Mouse (Mus musculus) retina, postnatal 1 day (tissue): ENCODE results near the gene Eps8l3.

Experiments used
- DNase-seq: peaks from one replicate; pipeline ENCODE4 v3.0.0-alpha.2; 2012

The Eps8l3 gene

DNA sequence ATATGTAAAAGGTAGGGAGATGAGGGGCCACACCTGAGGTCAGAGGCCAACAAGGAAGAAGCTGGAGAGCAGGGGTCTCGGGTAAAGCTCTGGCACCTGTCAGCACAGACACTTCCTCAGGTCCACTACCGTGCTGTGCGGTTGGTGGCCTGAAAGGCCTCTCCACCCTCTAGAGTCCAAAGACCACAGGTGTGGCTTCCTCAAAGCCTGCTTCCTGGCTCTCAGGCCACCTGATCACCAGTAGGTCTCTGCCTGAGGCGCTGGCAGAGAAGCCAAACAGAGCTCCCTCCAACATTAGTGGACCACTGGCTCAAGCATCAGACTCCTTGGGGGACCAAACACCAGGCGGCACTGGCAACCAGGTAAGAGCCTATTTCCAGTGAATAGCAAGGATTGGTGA is at the start of gene Eps8l3:
TSS of gene Eps8l3 (plus strand) at position 225 of the 400 bp plus-strand sequence.
- no peak for DNase-seq

DNA sequence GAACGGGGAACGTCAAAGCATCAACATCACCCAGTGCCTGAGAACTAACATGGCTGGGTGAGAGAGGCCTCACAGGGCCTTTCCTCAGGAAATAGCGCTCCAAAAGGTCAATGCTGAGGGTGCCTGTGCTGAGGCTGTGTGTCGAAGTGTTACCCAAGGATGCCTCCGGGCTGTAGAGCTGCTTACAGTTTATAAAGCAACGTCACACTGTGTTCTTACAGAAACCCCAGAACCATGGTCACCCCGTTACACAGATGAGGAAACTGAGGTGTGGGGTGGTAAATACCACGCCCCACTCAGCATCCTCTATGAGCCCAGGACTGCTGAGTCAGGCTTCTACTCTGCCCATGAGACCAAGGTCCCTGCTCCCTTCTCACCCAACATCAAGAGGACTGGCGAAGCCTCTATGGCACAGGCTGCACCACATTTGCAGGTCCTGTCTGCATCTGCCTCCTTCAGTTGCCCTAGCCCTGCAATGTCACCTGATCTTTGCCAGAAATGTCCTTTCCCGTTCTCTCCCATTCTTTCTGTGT is 49.1 kb upstream of the Eps8l3 start:
- DNase-seq: no peak

DNA sequence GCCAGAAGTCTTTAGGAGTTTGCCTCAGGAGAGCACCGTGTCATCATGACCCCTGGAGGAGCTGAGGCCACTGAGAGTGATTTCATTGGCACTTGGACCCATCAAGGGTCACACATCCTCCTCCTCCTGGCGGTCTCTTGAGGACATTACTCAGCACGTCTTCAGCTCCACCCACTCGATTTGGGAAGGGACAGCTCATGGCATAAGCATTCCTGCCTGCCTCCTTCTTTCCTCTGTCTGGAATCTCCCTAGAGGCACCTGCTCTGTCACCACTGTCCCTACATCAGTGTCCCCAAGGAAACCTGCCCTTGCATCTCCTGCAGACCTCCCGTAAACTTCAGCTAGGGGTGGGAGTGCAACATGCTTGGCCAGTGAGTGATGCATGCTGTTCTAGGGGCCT is 48.5 kb upstream of the Eps8l3 start:
- DNase-seq: no peak

DNA sequence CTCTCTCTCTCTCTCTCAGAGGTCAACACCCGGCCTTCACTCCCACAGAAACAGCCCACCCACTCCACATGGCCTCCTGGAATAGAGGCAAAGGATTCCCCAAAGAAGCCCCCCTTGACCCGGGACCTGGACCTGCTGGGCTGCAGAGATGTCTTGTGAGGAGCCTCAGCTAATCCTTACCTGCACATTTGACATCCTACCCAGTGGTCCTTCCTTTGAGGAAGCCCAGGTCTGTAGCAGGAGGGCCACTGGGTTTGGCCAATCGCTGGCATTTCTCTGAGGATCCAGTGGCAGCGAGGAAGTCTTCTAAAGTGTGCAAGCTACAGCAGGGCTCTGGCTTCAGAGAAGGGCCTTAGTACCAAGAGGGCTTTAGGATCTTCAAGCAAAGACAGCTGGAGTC is 48.0 kb upstream of the Eps8l3 start:
- DNase-seq: no peak

DNA sequence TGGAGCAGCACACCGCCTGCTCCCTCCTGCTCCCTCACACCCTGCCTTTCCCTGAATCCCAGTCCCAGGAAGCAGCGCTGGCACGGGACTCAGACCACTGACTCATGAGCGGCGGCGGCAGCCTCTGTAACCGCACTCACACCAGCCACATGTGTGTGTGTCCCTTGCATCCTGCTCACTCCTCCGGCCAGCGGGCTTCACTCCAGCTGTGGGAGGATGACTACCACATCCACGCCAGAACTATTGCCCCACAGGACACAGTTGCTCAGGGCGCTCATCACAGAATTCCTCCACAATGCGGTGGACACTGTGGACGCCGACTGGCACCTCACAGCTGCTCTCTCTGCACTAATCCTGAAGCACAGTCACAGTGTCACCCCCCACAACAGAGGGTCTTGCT is 47.4 kb upstream of the Eps8l3 start:
- no peak for DNase-seq

DNA sequence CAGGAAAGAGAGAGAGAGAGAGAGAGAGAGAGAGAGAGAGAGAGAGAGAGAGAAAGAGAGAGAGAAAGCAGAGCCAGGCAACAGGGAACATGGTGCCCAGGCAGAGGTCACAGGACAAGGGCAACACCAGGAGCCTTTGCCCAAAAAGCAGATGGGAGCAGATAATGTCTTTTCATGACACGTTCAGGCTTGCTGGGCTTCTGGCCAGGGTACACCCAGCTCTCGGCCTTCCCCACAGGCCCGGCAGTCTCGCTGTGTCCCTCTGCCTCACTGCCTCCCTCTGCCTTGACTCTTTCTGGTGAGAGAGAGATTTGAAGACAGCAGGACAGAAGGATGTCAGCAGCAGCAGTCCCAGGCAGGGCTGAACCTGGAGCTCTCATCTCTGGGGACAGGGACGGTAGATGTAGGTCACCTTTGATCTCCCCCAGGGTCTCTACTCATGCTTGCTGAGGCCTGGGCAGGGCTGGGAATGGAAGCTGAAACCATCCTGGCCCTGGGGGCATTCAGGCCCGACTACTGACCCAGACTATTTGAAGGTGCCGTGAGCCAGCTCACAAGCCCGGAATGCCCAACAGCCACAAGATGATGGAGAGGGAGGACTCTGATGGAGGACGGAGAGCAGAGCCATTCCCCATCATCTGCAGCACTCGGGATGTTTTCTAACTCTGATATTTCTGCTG is 45.0 kb upstream of the Eps8l3 start:
- DNase-seq: peak; percentile 64

DNA sequence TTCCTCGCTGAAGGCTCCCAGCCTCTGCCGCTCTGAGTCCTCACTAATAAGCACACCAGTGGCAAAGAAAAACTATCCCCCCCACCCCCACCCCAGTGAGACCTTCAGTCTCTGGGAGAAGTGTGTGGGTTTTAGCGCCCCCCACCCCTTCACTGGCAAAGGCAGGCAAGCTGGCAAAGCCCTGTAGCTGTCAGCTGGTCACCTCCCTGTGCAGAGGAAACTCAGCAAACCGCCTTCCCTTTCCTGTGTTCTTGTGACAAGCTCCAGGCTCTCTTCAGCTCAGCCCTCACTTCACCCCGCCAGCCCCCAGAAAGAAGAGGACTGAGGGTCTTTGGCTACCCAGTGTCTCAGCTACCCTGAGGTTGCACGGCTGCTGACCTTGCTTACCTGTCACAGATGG is 44.4 kb upstream of the Eps8l3 start:
- DNase-seq: peak; percentile 49

DNA sequence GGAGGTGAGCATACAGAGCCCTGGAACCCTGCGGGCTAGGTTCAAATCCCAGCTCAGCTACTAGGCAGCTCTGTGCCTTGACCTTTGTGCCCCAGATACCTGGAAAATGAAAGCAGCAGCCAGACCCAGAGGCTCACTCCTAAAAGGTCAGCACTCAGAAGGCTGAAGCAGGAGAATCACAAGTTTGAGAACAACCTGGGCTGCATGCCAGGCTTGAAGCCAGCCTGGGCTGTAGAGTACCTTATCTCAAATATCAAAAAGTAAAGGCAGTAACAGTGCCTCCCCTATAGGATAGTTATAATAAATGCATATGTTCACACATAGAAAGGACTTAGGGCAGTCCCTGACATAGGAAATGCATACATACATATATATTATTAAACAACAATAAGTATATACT is 43.7 kb upstream of the Eps8l3 start:
- DNase-seq: no peak

DNA sequence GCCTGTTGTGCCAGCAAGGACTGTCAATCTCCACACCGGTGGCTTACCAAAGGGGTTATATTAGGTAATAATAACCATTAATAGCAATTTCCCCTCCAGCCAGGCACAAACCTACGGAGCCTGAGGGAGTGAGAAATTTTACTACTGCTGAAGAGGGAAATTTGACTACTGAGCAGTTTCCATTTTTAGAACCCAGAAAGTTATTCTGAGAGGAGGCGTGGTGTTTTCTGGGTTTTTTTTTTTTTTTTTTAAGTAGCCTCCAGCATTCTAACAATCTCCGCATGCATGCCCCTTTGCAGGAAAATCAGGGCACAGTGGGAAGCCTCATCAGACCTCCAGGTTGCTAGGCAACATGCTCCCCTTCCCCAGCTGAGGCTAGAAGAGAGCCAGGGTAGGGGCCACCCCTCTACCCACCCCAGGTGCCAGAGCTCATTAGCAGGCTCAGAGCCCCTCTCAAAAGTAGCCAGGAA is 43.1 kb upstream of the Eps8l3 start:
- peak; percentile 95 for DNase-seq

DNA sequence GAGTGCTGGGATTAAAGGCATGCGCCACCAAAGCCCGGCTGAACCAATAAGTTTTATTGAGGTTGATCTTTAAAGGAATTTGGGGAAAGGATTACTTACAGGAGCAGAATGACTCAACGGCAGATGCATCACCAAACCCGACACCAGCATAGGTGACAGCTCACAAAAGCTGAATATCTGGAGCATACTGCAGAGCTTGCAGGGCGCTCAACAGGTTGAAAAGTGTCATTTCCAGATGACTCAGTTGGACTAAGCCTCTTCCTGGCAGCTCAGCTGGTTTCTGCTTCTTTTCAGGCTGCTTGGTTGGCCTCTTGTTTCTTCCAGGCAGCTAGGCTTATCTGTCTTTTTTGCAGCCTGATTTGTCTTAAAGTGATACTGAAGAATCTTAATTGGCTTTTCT is 41.7 kb upstream of the Eps8l3 start:
- DNase-seq: no peak

DNA sequence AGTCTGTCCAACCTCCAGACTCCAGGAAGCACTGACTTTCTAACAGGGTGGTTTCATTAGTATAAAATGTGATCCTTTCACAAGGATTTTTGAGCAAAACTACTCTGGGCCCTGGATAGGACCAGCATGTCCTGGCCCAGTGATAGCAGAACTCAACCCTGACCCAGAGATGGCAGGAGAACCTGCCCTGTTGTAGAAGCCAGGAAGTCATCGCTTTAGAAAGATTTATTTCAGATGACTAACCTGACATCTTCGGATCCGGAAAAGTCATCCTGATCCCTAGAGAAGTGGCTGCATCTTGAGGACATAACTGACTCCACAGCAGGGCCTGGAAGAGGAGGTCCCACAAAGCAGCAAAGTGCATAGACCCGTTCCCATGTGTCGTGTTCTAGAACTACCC is 37.2 kb upstream of the Eps8l3 start:
- DNase-seq: no peak

DNA sequence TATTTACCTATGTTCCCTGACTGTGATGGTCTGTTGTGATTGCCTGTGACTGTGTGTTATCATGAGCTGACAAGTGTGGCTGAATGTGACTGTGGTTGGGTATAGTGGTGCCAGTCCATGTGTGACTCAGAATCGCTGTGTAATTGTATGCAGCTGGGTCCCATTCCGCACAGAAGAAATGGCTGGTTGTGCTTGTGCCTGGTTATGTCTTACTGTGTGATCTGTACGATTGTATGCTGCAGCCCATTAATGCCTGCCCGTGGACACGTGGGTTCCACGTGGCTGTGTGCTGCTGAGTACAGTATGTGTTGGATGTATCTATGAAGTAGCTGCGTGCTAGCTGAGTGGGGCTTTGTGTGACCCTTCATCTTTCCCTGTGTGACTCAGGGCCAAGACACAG is 36.2 kb upstream of the Eps8l3 start:
- no peak for DNase-seq

DNA sequence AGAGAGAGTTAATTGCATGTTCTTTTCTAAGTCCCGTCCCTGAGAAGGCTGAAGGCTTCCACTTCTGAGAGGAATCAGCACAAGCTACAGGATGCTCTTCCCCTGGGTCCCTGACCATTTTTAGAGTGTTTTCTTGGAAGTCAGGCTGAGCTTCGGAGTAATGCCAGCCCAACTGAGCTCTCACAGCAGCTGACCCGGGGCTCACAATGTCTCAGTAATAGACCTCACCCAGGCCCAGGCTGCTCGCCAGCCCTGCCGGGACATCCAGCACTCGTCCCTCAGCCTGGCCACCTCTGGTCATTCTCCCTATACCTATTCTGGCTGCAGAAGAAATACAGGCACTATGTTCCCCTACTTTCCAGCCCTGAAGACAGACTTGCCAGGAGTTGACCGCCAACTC is 35.7 kb upstream of the Eps8l3 start:
- DNase-seq: no peak

DNA sequence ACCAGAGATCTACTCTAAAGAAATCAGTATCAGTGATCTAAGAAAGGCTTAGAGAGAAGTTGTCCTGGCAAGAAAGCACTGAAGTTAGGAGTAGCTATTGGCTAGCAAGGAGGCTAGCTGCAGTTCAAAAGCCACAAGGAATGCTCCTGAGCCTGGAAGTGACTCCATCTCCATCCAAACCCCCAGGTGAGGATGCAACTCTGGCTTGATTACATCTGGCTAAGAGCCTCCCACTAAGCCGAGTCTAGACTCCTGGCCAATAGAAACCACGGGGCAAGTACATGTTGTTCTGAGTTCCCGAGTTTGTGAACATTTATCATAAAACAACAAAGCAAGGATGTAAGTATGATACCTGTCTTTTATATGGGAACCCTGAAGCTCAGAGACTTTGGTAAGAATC is 33.6 kb upstream of the Eps8l3 start:
- no peak for DNase-seq

DNA sequence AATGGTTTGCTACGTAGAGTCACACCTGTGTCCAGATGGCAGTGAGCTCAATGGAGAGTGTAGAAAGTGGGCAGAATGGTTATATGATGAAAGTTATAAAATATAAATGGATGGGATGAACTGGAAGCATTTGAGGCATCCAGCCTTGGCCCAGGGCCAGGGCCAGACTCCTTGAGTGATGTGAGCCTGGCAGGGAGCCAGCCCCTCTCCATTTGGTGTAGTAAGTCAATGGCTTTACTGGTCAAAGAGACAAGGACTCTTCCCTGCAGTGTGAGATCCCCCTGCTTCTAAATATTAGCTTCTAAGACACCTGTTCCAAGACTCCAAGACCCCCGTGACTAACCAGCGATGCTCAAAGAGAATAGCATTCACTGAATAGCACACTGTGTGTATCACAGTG is 33.0 kb upstream of the Eps8l3 start:
- peak; percentile 72 for DNase-seq

DNA sequence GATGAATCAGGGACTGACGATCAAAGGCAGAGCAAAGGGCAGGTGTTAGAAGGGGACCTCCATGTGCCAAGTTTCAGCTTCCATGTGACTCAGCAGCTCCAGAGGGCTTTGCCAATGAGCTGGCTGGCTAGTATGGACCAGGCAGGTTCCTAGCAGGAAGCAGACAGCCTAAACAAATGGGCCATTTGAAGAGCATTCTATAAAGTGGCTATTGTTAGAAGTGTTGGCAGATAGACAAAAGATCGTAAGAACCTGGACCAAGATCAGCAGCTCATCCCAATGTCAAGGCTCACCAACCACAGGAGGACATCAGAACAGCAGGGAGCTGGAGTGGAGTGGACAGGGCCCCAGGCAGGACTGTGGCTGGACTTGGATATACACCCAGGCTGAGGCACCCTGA is 32.5 kb upstream of the Eps8l3 start:
- DNase-seq: no peak

DNA sequence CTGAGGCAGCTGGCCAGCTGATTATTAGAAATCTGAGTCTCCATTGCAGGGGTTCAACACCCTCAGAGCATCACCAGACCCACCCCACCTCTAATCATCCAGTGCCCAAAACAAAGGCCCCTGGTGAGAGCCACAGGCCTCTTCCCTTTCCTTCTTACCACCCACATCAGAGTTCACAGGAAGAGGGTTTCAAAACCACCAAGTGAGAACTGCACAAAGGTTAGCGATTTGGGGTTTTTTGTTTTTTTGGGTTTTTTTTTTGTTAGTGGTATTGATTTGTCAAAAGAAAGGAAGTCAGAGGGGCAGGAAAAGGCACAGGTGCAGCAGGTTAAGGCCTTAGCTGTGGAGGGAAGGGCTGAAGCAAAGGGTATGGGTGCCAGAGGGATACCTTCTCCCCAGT is 30.9 kb upstream of the Eps8l3 start:
- no peak for DNase-seq

DNA sequence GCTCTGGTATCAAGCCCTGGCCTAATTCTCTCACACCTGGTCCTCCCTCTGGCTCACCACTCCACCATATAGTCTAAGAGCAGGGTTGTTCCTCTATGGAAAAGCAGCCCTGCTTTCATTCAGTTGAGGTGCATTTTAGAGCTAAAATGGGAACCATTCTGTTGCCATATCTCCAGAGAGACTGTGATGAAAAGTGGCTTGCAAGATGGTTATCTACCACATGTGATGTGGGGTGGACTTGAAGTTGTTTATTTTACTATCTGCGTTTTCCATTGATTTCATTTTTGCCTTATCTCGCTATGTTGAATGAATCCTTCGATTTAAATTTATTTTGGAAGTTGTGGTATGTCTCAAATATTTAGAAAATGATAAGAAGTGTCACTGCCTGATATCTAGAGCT is 30.2 kb upstream of the Eps8l3 start:
- DNase-seq: no peak

DNA sequence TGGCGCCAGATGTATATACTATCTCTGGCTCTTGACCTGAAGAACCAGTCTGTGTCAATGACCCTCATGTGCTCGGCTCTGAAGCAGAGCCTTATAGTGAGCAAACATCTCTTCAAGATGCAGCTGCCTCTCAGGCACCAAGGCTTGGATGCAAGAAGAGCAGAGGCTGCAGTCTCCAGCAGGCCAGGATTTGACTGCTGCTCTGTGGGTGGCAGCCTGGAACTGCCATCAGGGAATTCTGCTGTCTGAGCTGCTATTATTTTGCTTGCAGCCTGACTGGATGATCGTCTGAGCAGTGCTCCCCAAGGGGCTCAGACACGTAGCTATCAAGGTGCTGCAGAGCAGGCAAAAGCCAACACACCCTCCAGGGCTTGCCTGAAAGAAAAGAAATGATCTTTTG is 28.9 kb upstream of the Eps8l3 start:
- no peak for DNase-seq

DNA sequence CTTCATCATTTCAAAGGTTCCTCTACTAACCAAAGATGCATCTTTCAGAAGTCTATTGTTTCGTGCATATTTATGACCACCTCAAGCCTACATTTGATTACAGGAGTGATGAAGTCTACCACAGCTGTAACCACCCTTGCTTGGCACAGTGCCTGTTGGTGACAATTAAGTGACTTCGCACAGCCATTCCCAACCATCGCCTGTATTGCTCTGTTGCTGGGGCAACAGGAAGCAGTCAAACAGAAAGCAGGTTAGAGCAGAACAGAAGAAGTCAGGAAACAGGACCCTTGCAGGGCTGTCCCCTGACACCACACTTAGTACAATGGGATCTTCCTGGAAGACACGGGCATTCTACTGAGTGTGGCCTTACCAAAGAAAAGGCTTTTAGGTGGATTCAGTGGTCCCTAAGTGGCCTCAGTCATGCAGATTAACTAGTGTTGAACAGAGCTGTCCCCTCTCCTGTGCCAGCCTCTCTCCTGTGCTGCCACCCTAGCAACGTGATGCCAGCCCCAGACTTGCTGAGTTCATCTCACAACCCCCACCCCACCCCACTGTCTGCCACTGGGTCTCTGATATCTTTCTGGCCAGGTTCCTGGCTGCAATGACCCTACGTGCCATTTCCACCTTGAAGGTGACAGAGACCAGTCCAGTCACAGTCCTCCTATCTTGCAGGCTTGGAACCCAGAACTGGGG is 27.9 kb upstream of the Eps8l3 start:
- DNase-seq: peak; percentile 62

DNA sequence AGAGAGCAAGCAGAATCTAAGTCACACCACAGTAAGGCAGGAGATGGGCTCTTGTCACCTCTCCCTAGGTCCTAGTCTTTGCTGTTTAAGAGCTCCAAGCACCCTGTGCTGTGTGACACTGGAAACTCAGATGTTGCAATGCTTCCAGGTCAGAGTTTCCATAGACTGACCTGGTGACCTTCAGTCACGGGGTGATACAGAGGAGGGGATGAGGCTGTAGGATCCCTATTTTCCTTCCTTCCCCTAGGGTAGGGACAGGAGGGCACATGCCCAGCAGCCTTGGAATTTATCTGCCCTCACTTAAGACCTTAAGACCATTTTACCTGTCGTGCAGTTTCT is 27.4 kb upstream of the Eps8l3 start:
- no peak for DNase-seq

DNA sequence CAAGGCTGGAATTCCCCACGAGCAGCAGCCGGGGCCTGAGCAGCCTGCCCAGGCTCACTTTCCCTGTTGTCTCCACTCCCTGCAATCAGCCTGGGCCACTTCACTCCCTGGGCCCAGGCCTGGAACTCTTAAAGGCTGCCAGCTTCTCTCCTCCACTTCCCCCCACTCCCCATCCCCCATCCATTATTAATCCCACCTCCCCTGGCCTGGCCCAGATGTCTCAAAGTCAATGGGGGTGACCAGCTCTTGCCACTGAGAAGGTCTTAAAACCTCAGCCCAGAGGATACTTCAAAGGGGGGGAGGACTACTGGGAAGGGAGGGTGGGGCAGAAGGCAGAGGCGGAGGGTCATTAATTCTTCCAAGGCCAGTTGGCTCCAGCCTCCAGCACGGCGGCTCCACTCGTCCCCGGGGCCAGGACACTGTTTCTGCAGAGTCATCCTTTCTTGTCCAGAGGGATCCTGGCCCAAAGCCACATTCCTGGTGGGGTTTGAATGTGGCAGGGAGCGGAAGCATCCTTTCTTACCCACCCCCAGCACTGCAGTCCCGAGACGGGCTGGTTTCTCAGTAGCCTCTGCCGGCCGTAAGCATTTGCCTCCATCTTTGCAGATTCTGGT is 26.5 kb upstream of the Eps8l3 start:
- DNase-seq: peak; percentile 71

DNA sequence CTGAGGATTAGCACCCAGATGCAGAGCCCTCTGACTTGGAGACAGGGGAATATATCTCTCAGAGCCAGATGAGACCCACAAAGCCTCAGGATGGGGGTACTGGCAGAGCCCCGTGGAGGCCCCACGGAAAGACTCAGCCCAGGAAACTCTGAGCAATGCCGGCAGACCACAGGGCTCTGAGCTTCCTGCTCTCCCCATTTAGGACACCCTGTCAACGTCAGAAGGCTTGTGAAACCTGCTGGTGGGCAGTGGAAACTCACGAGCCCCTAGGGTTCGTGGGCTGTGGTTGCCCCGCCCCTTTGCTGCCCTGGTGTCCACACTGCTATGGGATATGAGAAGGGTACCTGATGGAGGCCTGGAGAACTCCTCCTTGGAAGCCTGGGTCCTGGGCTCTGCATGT is 24.2 kb upstream of the Eps8l3 start:
- DNase-seq: no peak
